ENCODE assay signal across 23 mouse cellular contexts in genomic region chr3:57276821-57277220, GRCm38 (mm10). TPM values are rescaled to one million over a fixed set of nuclear protein-coding genes. Genes with fewer than 3 reads are reported as not detected.
DNase-seq lines count a peak whose midpoint lies in the region; ATAC-seq and TF ChIP-seq lines count a peak whose summit lies in the region.
"Had no signal": no experiment of that assay in that cellular context is flagged by ENCODE, and none has a peak within 500 bp of the region (broad histone marks: within the 10 kb centered on the region; RNA-seq: fewer than 3 reads in every experiment).

No protein-coding gene starts in this region.

- DNase-seq in gastrocnemius, adult 2 months = no peak
- no peak for DNase-seq in gastrocnemius, postnatal 4 days (ENCODE audit: low spot score in 2 of 2)
- peak; percentile 43 for DNase-seq in kidney, postnatal 0 days (ENCODE audit: low spot score)
- DNase-seq in kidney, postnatal 25 days = no peak
- DNase-seq in lung, postnatal 4 days = no peak
- DNase-seq: adrenal gland, adult 8-10 months; adrenal gland, postnatal 36 days; B cell, adult 2 months; cerebellum, adult 11 months; cerebellum, adult 9-10 months; cerebellum, postnatal 25 days; gastrocnemius, postnatal 14 days had no signal

- H3K9me3 ChIP-seq in kidney, postnatal 0 days (replicated peaks; ENCODE audit: low read length) = no peaks in the 10 kb centered on the region
- no peaks in the 10 kb centered on the region for H3K9me3 ChIP-seq in lung, embryonic 16.5 days (ENCODE audit: control insufficient read depth, low read length)
- H3K9me3 ChIP-seq: embryonic facial prominence, embryonic 12.5 days; forebrain, embryonic 12.5 days; heart, embryonic 15.5 days; hindbrain, embryonic 10.5 days had no signal

- TF ChIP-seq CTCF in gastrocnemius, adult 2 months (IDR thresholded peaks at IDR 0.05) = no peak
- TF ChIP-seq CTCF in kidney, postnatal 0 days (IDR thresholded peaks at IDR 0.05; ENCODE audit: low read depth) = no peak

- H3K4me2 ChIP-seq in kidney, postnatal 0 days (ENCODE audit: low read length) = no peak overlapping the region
- no peak overlapping the region for H3K4me2 ChIP-seq in lung, embryonic 16.5 days (ENCODE audit: low read depth, low read length)
- H3K4me2 ChIP-seq in myocyte (ENCODE audit: low read depth) = peak overlapping the region; percentile 58
- H3K4me2 ChIP-seq: embryonic facial prominence, embryonic 12.5 days; forebrain, embryonic 12.5 days; heart, embryonic 15.5 days; hindbrain, embryonic 14.5 days had no signal

- intact Hi-C loops in gastrocnemius, adult 2 months (cut with DNase I) = no loop called here

- H3K27me3 ChIP-seq in kidney, postnatal 0 days (ENCODE audit: insufficient read depth, low read length) = no peaks in the 10 kb centered on the region
- H3K27me3 ChIP-seq in lung, embryonic 16.5 days (ENCODE audit: control insufficient read depth, insufficient read depth, low read depth, low read length) = no peaks in the 10 kb centered on the region
- no peaks in the 10 kb centered on the region for H3K27me3 ChIP-seq in myocyte (ENCODE audit: control insufficient read depth, insufficient read depth, insufficient read length)
- H3K27me3 ChIP-seq: embryonic facial prominence, embryonic 12.5 days; forebrain, embryonic 12.5 days; heart, embryonic 15.5 days had no signal

- H3K79me2 ChIP-seq in myocyte (ENCODE audit: control insufficient read depth, insufficient read depth) = no peaks in the 10 kb centered on the region

- no peak overlapping the region for H3K4me3 ChIP-seq in gastrocnemius, adult 2 months
- no peak overlapping the region for H3K4me3 ChIP-seq in kidney, postnatal 0 days (replicated peaks; ENCODE audit: low read depth, low read length)
- no peak overlapping the region for H3K4me3 ChIP-seq in lung, embryonic 16.5 days (ENCODE audit: low read length)
- H3K4me3 ChIP-seq in myocyte = no peak overlapping the region
- H3K4me3 ChIP-seq: embryonic facial prominence, embryonic 12.5 days; forebrain, embryonic 12.5 days; heart, embryonic 15.5 days; hindbrain, embryonic 10.5 days had no signal

- H3K27ac ChIP-seq in gastrocnemius, adult 2 months = peak overlapping the region; percentile 58
- 0 out of 2 replicates have a peak overlapping the region, but pooled peaks have one; percentile 3 for H3K27ac ChIP-seq in kidney, postnatal 0 days
- H3K27ac ChIP-seq in lung, embryonic 16.5 days (ENCODE audit: low read length) = peak overlapping the region; percentile 73
- H3K27ac ChIP-seq: embryonic facial prominence, embryonic 12.5 days; forebrain, embryonic 12.5 days; hindbrain, embryonic 10.5 days; hindbrain, embryonic 14.5 days had no signal

- no peak overlapping the region for H3ac ChIP-seq in myocyte (ENCODE audit: control insufficient read depth, insufficient read length)

- H3K9ac ChIP-seq in kidney, postnatal 0 days (ENCODE audit: low read depth, low read length) = no peak overlapping the region
- no peak overlapping the region for H3K9ac ChIP-seq in lung, embryonic 16.5 days (ENCODE audit: low read length)
- H3K9ac ChIP-seq: embryonic facial prominence, embryonic 12.5 days; forebrain, embryonic 12.5 days; heart, embryonic 15.5 days; hindbrain, embryonic 14.5 days had no signal

- 67% methylated on average over 3 of the region's 3 CpGs for WGBS in kidney, postnatal 0 days
- 55% methylated on average over 3 of the region's 3 CpGs for WGBS in lung, embryonic 16.5 days

- no peaks in the 10 kb centered on the region for H3K36me3 ChIP-seq in kidney, postnatal 0 days (ENCODE audit: insufficient read depth, low read length)
- no peaks in the 10 kb centered on the region for H3K36me3 ChIP-seq in lung, embryonic 16.5 days (ENCODE audit: control insufficient read depth, insufficient read depth, low read length)
- H3K36me3 ChIP-seq in myocyte (ENCODE audit: control insufficient read depth, insufficient read depth) = no peaks in the 10 kb centered on the region
- H3K36me3 ChIP-seq: embryonic facial prominence, embryonic 12.5 days; forebrain, embryonic 12.5 days; G1E; heart, embryonic 15.5 days; hindbrain, embryonic 10.5 days had no signal

- TF ChIP-seq POLR2A in myocyte (IDR thresholded peaks at IDR 0.05; ENCODE audit: insufficient read length, low read depth) = no peak

- H3K4me1 ChIP-seq in kidney, postnatal 0 days (replicated peaks; ENCODE audit: insufficient read depth, low read length) = no peaks in the 10 kb centered on the region
- no peaks in the 10 kb centered on the region for H3K4me1 ChIP-seq in lung, embryonic 16.5 days (replicated peaks; ENCODE audit: control insufficient read depth, insufficient read depth, low read length)
- H3K4me1 ChIP-seq: embryonic facial prominence, embryonic 12.5 days; forebrain, embryonic 12.5 days; heart, embryonic 15.5 days; hindbrain, embryonic 10.5 days had no signal

- no peak for ATAC-seq in kidney, postnatal 0 days (replicated peaks; ENCODE audit: low FRiP score, low read depth)
- ATAC-seq in lung, embryonic 16.5 days (ENCODE audit: low read depth) = peak; percentile 85
- ATAC-seq: CD4-positive, CD25-positive, alpha-beta regulatory T cell, adult 4 months; forebrain, embryonic 16.5 days had no signal

TF ChIP-seq in myocyte, 11 proteins besides CTCF, POLR2A, EP300 and RAD21:
- TF ChIP-seq CEBPB (IDR thresholded peaks at IDR 0.05; ENCODE audit: insufficient read depth, poor library complexity, severe bottlenecking) (no peak), REST (IDR thresholded peaks at IDR 0.05; ENCODE audit: insufficient read depth, insufficient read length) (no peak), USF1 (IDR thresholded peaks at IDR 0.05; ENCODE audit: low read depth) (no peak), MYOG (IDR thresholded peaks at IDR 0.05; ENCODE audit: control insufficient read depth in 1 of 3, insufficient read depth in 1 of 3, insufficient read length in 2 of 3, low read depth in 2 of 3) (no peak), TCF3 (IDR thresholded peaks at IDR 0.05; ENCODE audit: insufficient read length, low read depth) (no peak), MAX (IDR thresholded peaks at IDR 0.05; ENCODE audit: low read depth) (no peak), POLR2AphosphoS2 (IDR thresholded peaks at IDR 0.05; ENCODE audit: insufficient read length, low read depth) (no peak), MYOD1 (IDR thresholded peaks at IDR 0.05; ENCODE audit: control insufficient read depth in 1 of 3, insufficient read length in 2 of 3, low read depth in 2 of 3) (no peak), E2F4 (IDR thresholded peaks at IDR 0.05; ENCODE audit: insufficient read depth) (no peak), TCF12 (IDR thresholded peaks at IDR 0.05; ENCODE audit: insufficient read depth, poor library complexity, severe bottlenecking) (no peak)

RNA-seq across cellular contexts. Expression of gene Tm4sf1, which starts 25.0 kb away (rescaled TPM):
- total RNA-seq in gastrocnemius, adult 2 months (2021) = 10 to 100 TPM; 15.6 to 20.9 TPM
- total RNA-seq in gastrocnemius, postnatal 4 days (2021) = 10 to 100 TPM; 48.9 to 58.0 TPM
- 386 and 407 TPM in 2 replicates for polyA plus RNA-seq in kidney, postnatal 0 days (2015; fragmentation: Nextera tagmentation; extraction: Ambion mirVana)
- 116 and 145 TPM in 2 replicates for polyA plus RNA-seq in lung, embryonic 16.5 days (2015; fragmentation: Nextera tagmentation; extraction: Ambion mirVana)
- 119 TPM for polyA plus RNA-seq in myocyte (2012; fragmentation: generic; extraction: Trizol)
- total RNA-seq: granulocyte monocyte progenitor cell, adult 5-6 weeks had no signal
- polyA plus RNA-seq: G1E had no signal

Comparison
In these comparisons a context has a peak if more than half of its experiments do, and no peak if none do; other contexts are left out.
1. H3K27ac ChIP-seq: peak in every context shown above with its lines; median percentile 73 in lung, embryonic 16.5 days; 58 in gastrocnemius, adult 2 months; 3 in kidney, postnatal 0 days.